Mouse (Mus musculus) left cerebral cortex, postnatal 10 days (tissue): Measurements from ENCODE around the gene Mxra8. TPM values are rescaled to one million over a fixed set of nuclear protein-coding genes. Genes with fewer than 3 reads are reported as not detected.

Experiments
- DNase-seq, 2 experiments: peaks; one replicate each; pipeline ENCODE4 v3.0.0; 2021 to 2022; ENCODE audit warnings: low spot score in 2 of 2, mixed read lengths in 1 of 2; ENCODE audit errors: extremely low spot score in 1 of 2
- intact Hi-C: fragments of 180-260 bp; cut with DNase I; formaldehyde crosslinking; loops from one replicate; pipeline ENCODE4 v1.15.1; 2025
- microRNA-seq: library from miRNA; unstranded; fragments of <30 nt; microRNA quantifications from one replicate; pipeline ENCODE4 v1.2.0, GENCODE M21; 2022
- total RNA-seq, 2 experiments: library from RNA; stranded (reverse); gene quantifications; 2 replicates each; pipeline ENCODE4 v1.2.3; 2021

The Mxra8 gene
- total RNA-seq, 2 experiments from 2014 or later: 10.6 to 14.1 TPM

GRCm38 (mm10) chr4:155893212-155893690, 53.8 kb downstream of the Mxra8 start:
- intact Hi-C loops: no loop called here
- no peak for DNase-seq

Small RNA genes lying within 50 kb of the gene (microRNA-seq; reads per million reads assigned to microRNA genes)
- not detected for gene Gm27743

Other genes with a start within 250 kb of the Mxra8 start
- gene Slc35e2, start 238.3 kb upstream of the Mxra8 start, total RNA-seq: 10 to 100 TPM; 44.1 to 45.2 TPM
- gene Cdk11b, start 214.8 kb upstream of the Mxra8 start, total RNA-seq: 10 to 100 TPM; 42.0 to 51.4 TPM
- not detected for gene Gm10563, start 194.3 kb upstream of the Mxra8 start, total RNA-seq
- 1 to 10 TPM; 2.1 to 2.2 TPM for gene Mmp23, start 186.3 kb upstream of the Mxra8 start, total RNA-seq
- 100 to 1,000 TPM in 1 of 2 experiments, 10 to 100 TPM in 1; 98.4 to 100 TPM for gene Mib2, start 170.5 kb upstream of the Mxra8 start, total RNA-seq
- 10 to 100 TPM; 20.2 to 22.2 TPM for gene Fndc10, start 145.3 kb upstream of the Mxra8 start, total RNA-seq
- gene Ssu72, start 134.9 kb upstream of the Mxra8 start, total RNA-seq: 10 to 100 TPM; 82.3 to 85.4 TPM
- 10 to 100 TPM; 63.6 to 68.8 TPM for gene Tmem240, start 104.9 kb upstream of the Mxra8 start, total RNA-seq
- gene Atad3a, start 78.6 kb upstream of the Mxra8 start, total RNA-seq: 10 to 100 TPM; 56.0 to 57.9 TPM
- 10 to 100 TPM; 14.6 to 19.3 TPM for gene Vwa1, start 65.0 kb upstream of the Mxra8 start, total RNA-seq
- gene Tmem88b, start 53.8 kb upstream of the Mxra8 start, total RNA-seq: 1 to 10 TPM; 3.0 to 5.4 TPM
- gene Ankrd65, start 49.2 kb upstream of the Mxra8 start, total RNA-seq: not detected
- 100 to 1,000 TPM; 103 to 111 TPM for gene Mrpl20, start 36.8 kb upstream of the Mxra8 start, total RNA-seq
- gene Ccnl2, start 27.2 kb upstream of the Mxra8 start, total RNA-seq: 10 to 100 TPM; 68.7 to 71.2 TPM
- gene Aurkaip1, start 8.4 kb upstream of the Mxra8 start, total RNA-seq: 10 to 100 TPM; 81.6 to 82.6 TPM
- gene Dvl1, start 7.7 kb downstream of the Mxra8 start, total RNA-seq: 10 to 100 TPM; 70.6 to 74.2 TPM
- gene Tas1r3, start 23.7 kb downstream of the Mxra8 start, total RNA-seq: under 1 TPM; 0.13 to 0.22 TPM
- gene Cptp, start 29.8 kb downstream of the Mxra8 start, total RNA-seq: 10 to 100 TPM; 29.6 to 30.8 TPM
- gene Ints11, start 29.9 kb downstream of the Mxra8 start, total RNA-seq: 10 to 100 TPM; 38.3 to 39.8 TPM
- gene Pusl1, start 52.1 kb downstream of the Mxra8 start, total RNA-seq: 10 to 100 TPM; 66.0 to 71.2 TPM
- 100 to 1,000 TPM; 144 to 146 TPM for gene Acap3, start 52.1 kb downstream of the Mxra8 start, total RNA-seq
- gene Ube2j2, start 104.2 kb downstream of the Mxra8 start, total RNA-seq: 10 to 100 TPM; 84.9 to 93.8 TPM
- 10 to 100 TPM; 19.2 to 20.9 TPM for gene C1qtnf12, start 122.6 kb downstream of the Mxra8 start, total RNA-seq
- gene B3galt6, start 153.0 kb downstream of the Mxra8 start, total RNA-seq: 10 to 100 TPM; 11.4 to 11.8 TPM
- gene Sdf4, start 153.2 kb downstream of the Mxra8 start, total RNA-seq: 100 to 1,000 TPM; 136 to 139 TPM
- 1 to 10 TPM in 1 of 2 experiments, under 1 TPM in 1; 0.32 to 1.4 TPM for gene Tnfrsf4, start 174.2 kb downstream of the Mxra8 start, total RNA-seq
- not detected for gene Tnfrsf18, start 186.5 kb downstream of the Mxra8 start, total RNA-seq
- gene Ttll10, start 219.7 kb downstream of the Mxra8 start, total RNA-seq: not detected